Mouse (Mus musculus): ENCODE data around the gene A1cf. TPM values are rescaled to one million over a fixed set of nuclear protein-coding genes. Genes with fewer than 3 reads are reported as not detected.

Gene A1cf
- polyA plus RNA-seq (2015; fragmentation: Nextera tagmentation; extraction: Ambion mirVana), result 11.1 and 11.8 TPM in 2 replicates

GRCm38 (mm10) chr19:31868521-31868920 lies at the start of gene A1cf:
TSS of gene A1cf (plus strand) at chr19:31868764.
- H3K9ac ChIP-seq (ENCODE audit: low read depth, low read length), result peak within 1 kb of the TSS; percentile 64
- peak within 1 kb of the TSS; percentile 53 for H3K4me3 ChIP-seq (ENCODE audit: low read length)
- H3K27ac ChIP-seq (ENCODE audit: low read length), result peak within 1 kb of the TSS; percentile 72
- H3K9me3 ChIP-seq (ENCODE audit: control insufficient read depth, low read length), result no peaks in the 10 kb centered on the region
- peak; percentile 89 for ATAC-seq
- H3K4me2 ChIP-seq (ENCODE audit: low read depth, low read length), result peak within 1 kb of the TSS; percentile 15; the same call in 1 of the 2 replicates
- H3K36me3 ChIP-seq (ENCODE audit: control insufficient read depth, insufficient read depth, low read length), result no peaks in the 10 kb centered on the region
- H3K27me3 ChIP-seq (replicated peaks; ENCODE audit: control insufficient read depth, insufficient read depth, low read length), result no peaks in the 10 kb centered on the region
- 56% methylated on average over 7 of the region's 7 CpGs for WGBS
- H3K4me1 ChIP-seq (ENCODE audit: control insufficient read depth, insufficient read depth, low read length), result peaks cover 8% of the 10 kb centered on the region; the same call in 1 of the 2 replicates

- Histone ChIP-seq H3K27me3 (replicated peaks; ENCODE audit: control insufficient read depth, insufficient read depth, low read length) (no peaks in the 10 kb centered on the region), H3K9me3 (ENCODE audit: control insufficient read depth, low read length) (no peaks in the 10 kb centered on the region), H3K4me2 (ENCODE audit: low read depth, low read length) (no peak overlapping the region), H3K4me1 (ENCODE audit: control insufficient read depth, insufficient read depth, low read length) (no peaks in the 10 kb centered on the region), H3K9ac (ENCODE audit: low read depth, low read length) (no peak overlapping the region), H3K4me3 (ENCODE audit: low read length) (no peak overlapping the region), H3K36me3 (ENCODE audit: control insufficient read depth, insufficient read depth, low read length) (no peaks in the 10 kb centered on the region), H3K27ac (ENCODE audit: low read length) (no peak overlapping the region)
- 93% methylated on average over 5 of the region's 5 CpGs for WGBS
- no peak for ATAC-seq
These were observed 34.3 kb upstream of the A1cf start for GRCm38 (mm10) chr19:31834250-31834649.

GRCm38 (mm10) chr19:31861909-31862308 lies 6.7 kb upstream of the A1cf start:
- Histone ChIP-seq H3K9me3 (ENCODE audit: control insufficient read depth, low read length) (no peaks in the 10 kb centered on the region), H3K27me3 (replicated peaks; ENCODE audit: control insufficient read depth, insufficient read depth, low read length) (no peaks in the 10 kb centered on the region), H3K9ac (ENCODE audit: low read depth, low read length) (no peak overlapping the region), H3K4me2 (ENCODE audit: low read depth, low read length) (no peak overlapping the region), H3K4me3 (ENCODE audit: low read length) (no peak overlapping the region), H3K27ac (ENCODE audit: low read length) (no peak overlapping the region), H3K36me3 (ENCODE audit: control insufficient read depth, insufficient read depth, low read length) (no peaks in the 10 kb centered on the region), H3K4me1 (ENCODE audit: control insufficient read depth, insufficient read depth, low read length) (no peaks in the 10 kb centered on the region)
- WGBS, result 64% methylated on average over 3 of the region's 3 CpGs
- no peak for ATAC-seq

- Histone ChIP-seq H3K36me3 (ENCODE audit: control insufficient read depth, insufficient read depth, low read length) (no peaks in the 10 kb centered on the region), H3K9me3 (ENCODE audit: control insufficient read depth, low read length) (no peaks in the 10 kb centered on the region), H3K4me1 (ENCODE audit: control insufficient read depth, insufficient read depth, low read length) (0 out of 2 replicates have a peak, but pooled peaks cover 3% of the 10 kb centered on the region), H3K4me2 (ENCODE audit: low read depth, low read length) (no peak overlapping the region), H3K9ac (ENCODE audit: low read depth, low read length) (no peak overlapping the region), H3K27me3 (replicated peaks; ENCODE audit: control insufficient read depth, insufficient read depth, low read length) (no peaks in the 10 kb centered on the region), H3K4me3 (ENCODE audit: low read length) (no peak overlapping the region), H3K27ac (ENCODE audit: low read length) (no peak overlapping the region)
- ATAC-seq, result no peak
- WGBS, result 72% methylated on average over 6 of the region's 6 CpGs
These were observed 5.9 kb upstream of the A1cf start for GRCm38 (mm10) chr19:31862512-31863249.

GRCm38 (mm10) chr19:31865451-31865850 lies 3.1 kb upstream of the A1cf start:
- Histone ChIP-seq H3K27me3 (replicated peaks; ENCODE audit: control insufficient read depth, insufficient read depth, low read length) (no peaks in the 10 kb centered on the region), H3K4me1 (ENCODE audit: control insufficient read depth, insufficient read depth, low read length) (peaks cover 5% of the 10 kb centered on the region; the same call in 1 of the 2 replicates), H3K4me2 (ENCODE audit: low read depth, low read length) (no peak overlapping the region), H3K4me3 (ENCODE audit: low read length) (no peak overlapping the region), H3K36me3 (ENCODE audit: control insufficient read depth, insufficient read depth, low read length) (no peaks in the 10 kb centered on the region), H3K27ac (ENCODE audit: low read length) (no peak overlapping the region), H3K9me3 (ENCODE audit: control insufficient read depth, low read length) (no peaks in the 10 kb centered on the region), H3K9ac (ENCODE audit: low read depth, low read length) (no peak overlapping the region)
- 82% methylated on average over 4 of the region's 4 CpGs for WGBS
- no peak for ATAC-seq

- Histone ChIP-seq H3K9ac (ENCODE audit: low read depth, low read length) (no peak overlapping the region), H3K4me1 (ENCODE audit: control insufficient read depth, insufficient read depth, low read length) (peaks cover 8% of the 10 kb centered on the region; the same call in 1 of the 2 replicates), H3K4me2 (ENCODE audit: low read depth, low read length) (no peak overlapping the region), H3K27ac (ENCODE audit: low read length) (no peak overlapping the region), H3K4me3 (ENCODE audit: low read length) (no peak overlapping the region), H3K9me3 (ENCODE audit: control insufficient read depth, low read length) (no peaks in the 10 kb centered on the region), H3K27me3 (replicated peaks; ENCODE audit: control insufficient read depth, insufficient read depth, low read length) (no peaks in the 10 kb centered on the region), H3K36me3 (ENCODE audit: control insufficient read depth, insufficient read depth, low read length) (no peaks in the 10 kb centered on the region)
- ATAC-seq, result peak; percentile 9; the same call in 1 of the 2 replicates
- WGBS, result 51% methylated on average over 4 of the region's 4 CpGs
These were observed 488 bp upstream of the A1cf start for GRCm38 (mm10) chr19:31868076-31868475.

GRCm38 (mm10) chr19:31868971-31869370 lies 407 bp downstream of the A1cf start:
- peaks cover 8% of the 10 kb centered on the region; the same call in 1 of the 2 replicates for H3K4me1 ChIP-seq (ENCODE audit: control insufficient read depth, insufficient read depth, low read length)
- H3K9me3 ChIP-seq (ENCODE audit: control insufficient read depth, low read length), result no peaks in the 10 kb centered on the region
- H3K36me3 ChIP-seq (ENCODE audit: control insufficient read depth, insufficient read depth, low read length), result no peaks in the 10 kb centered on the region
- H3K9ac ChIP-seq (ENCODE audit: low read depth, low read length), result peak overlapping the region; percentile 64
- peak; percentile 53 for ATAC-seq
- peak overlapping the region; percentile 53 for H3K4me3 ChIP-seq (ENCODE audit: low read length)
- H3K4me2 ChIP-seq (ENCODE audit: low read depth, low read length), result no peak overlapping the region
- WGBS, result 58% methylated on average over 6 of the region's 6 CpGs
- H3K27ac ChIP-seq (ENCODE audit: low read length), result peak overlapping the region; percentile 72
- H3K27me3 ChIP-seq (replicated peaks; ENCODE audit: control insufficient read depth, insufficient read depth, low read length), result no peaks in the 10 kb centered on the region

GRCm38 (mm10) chr19:31871377-31871776 lies 2.8 kb downstream of the A1cf start:
- no peak overlapping the region for H3K9ac ChIP-seq (ENCODE audit: low read depth, low read length)
- peak; percentile 60 for ATAC-seq
- H3K4me1 ChIP-seq (ENCODE audit: control insufficient read depth, insufficient read depth, low read length), result peaks cover 8% of the 10 kb centered on the region; the same call in 1 of the 2 replicates
- no peaks in the 10 kb centered on the region for H3K36me3 ChIP-seq (ENCODE audit: control insufficient read depth, insufficient read depth, low read length)
- WGBS, result 32% methylated on average over 2 of the region's 2 CpGs
- no peak overlapping the region for H3K4me3 ChIP-seq (ENCODE audit: low read length)
- no peaks in the 10 kb centered on the region for H3K27me3 ChIP-seq (replicated peaks; ENCODE audit: control insufficient read depth, insufficient read depth, low read length)
- H3K27ac ChIP-seq (ENCODE audit: low read length), result peak overlapping the region; percentile 41
- H3K4me2 ChIP-seq (ENCODE audit: low read depth, low read length), result no peak overlapping the region
- no peaks in the 10 kb centered on the region for H3K9me3 ChIP-seq (ENCODE audit: control insufficient read depth, low read length)

GRCm38 (mm10) chr19:31877968-31878367 lies 9.4 kb downstream of the A1cf start:
- WGBS, result 44% methylated on average over 4 of the region's 4 CpGs
- Histone ChIP-seq H3K4me1 (ENCODE audit: control insufficient read depth, insufficient read depth, low read length) (peaks cover 7% of the 10 kb centered on the region; the same call in 1 of the 2 replicates), H3K27me3 (replicated peaks; ENCODE audit: control insufficient read depth, insufficient read depth, low read length) (no peaks in the 10 kb centered on the region), H3K4me2 (ENCODE audit: low read depth, low read length) (no peak overlapping the region), H3K27ac (ENCODE audit: low read length) (no peak overlapping the region; the same call in 1 of the 2 replicates), H3K36me3 (ENCODE audit: control insufficient read depth, insufficient read depth, low read length) (no peaks in the 10 kb centered on the region), H3K9ac (ENCODE audit: low read depth, low read length) (no peak overlapping the region), H3K9me3 (ENCODE audit: control insufficient read depth, low read length) (no peaks in the 10 kb centered on the region), H3K4me3 (ENCODE audit: low read length) (no peak overlapping the region)
- ATAC-seq, result peak; percentile 76; the same call in 1 of the 2 replicates

Measured in intestine, embryonic 16.5 days (tissue).